ENCODE assay signal across 8 mouse cellular contexts in genomic region chr2:167061381-167062034, GRCm38 (mm10). TPM values are rescaled to one million over a fixed set of nuclear protein-coding genes. Genes with fewer than 3 reads are reported as not detected.
DNase-seq lines count a peak whose midpoint lies in the region; ATAC-seq and TF ChIP-seq lines count a peak whose summit lies in the region.

No protein-coding gene starts in this region.

- H3K27me3 ChIP-seq in kidney, embryonic 15.5 days = no peaks in the 10 kb centered on the region
- no peaks in the 10 kb centered on the region for H3K27me3 ChIP-seq in hindbrain, embryonic 13.5 days
- no peaks in the 10 kb centered on the region for H3K27me3 ChIP-seq in midbrain, embryonic 13.5 days

- DNase-seq in kidney, postnatal 4 days = no peak
- no peak for DNase-seq in layer of hippocampus, adult 8-10 months (ENCODE audit: low spot score in 2 of 2)
- no peak for DNase-seq in gastrocnemius, adult 8-10 months (ENCODE audit: low spot score in 2 of 2)
- DNase-seq in lung, postnatal 25 days (ENCODE audit: low spot score) = no peak

- H3K4me2 ChIP-seq in kidney, embryonic 15.5 days = peak overlapping the region; percentile 79
- H3K4me2 ChIP-seq in hindbrain, embryonic 13.5 days = peak overlapping the region; percentile 66
- H3K4me2 ChIP-seq in midbrain, embryonic 13.5 days (replicated peaks) = peak overlapping the region; percentile 85

- 12% methylated on average over 11 of the region's 11 CpGs for WGBS in kidney, embryonic 15.5 days
- 25% methylated on average over 11 of the region's 11 CpGs for WGBS in hindbrain, embryonic 13.5 days
- WGBS in midbrain, embryonic 13.5 days = 29% methylated on average over 11 of the region's 11 CpGs

- H3K4me3 ChIP-seq in kidney, embryonic 15.5 days (replicated peaks) = peak overlapping the region; percentile 79
- peak overlapping the region; percentile 89 for H3K4me3 ChIP-seq in cortical plate, adult 2 months (ENCODE audit: insufficient read depth, low read length)
- H3K4me3 ChIP-seq in hindbrain, embryonic 13.5 days = peak overlapping the region; percentile 85
- H3K4me3 ChIP-seq in midbrain, embryonic 13.5 days (replicated peaks) = peak overlapping the region; percentile 89

- peaks cover 41% of the 10 kb centered on the region for H3K36me3 ChIP-seq in kidney, embryonic 15.5 days
- H3K36me3 ChIP-seq in hindbrain, embryonic 13.5 days = peaks cover 46% of the 10 kb centered on the region
- H3K36me3 ChIP-seq in midbrain, embryonic 13.5 days = peaks cover 49% of the 10 kb centered on the region

- 0 out of 2 replicates have a peak, but pooled peaks have one; percentile 28 for TF ChIP-seq POLR2A in cortical plate, adult 2 months (IDR thresholded peaks at IDR 0.05; ENCODE audit: extremely low read depth, insufficient read depth, low read length)

- TF ChIP-seq CTCF in cortical plate, adult 2 months (IDR thresholded peaks at IDR 0.05; ENCODE audit: extremely low read depth, insufficient read depth, low read length) = no peak

- no peaks in the 10 kb centered on the region for H3K9me3 ChIP-seq in kidney, embryonic 15.5 days (replicated peaks)
- no peaks in the 10 kb centered on the region for H3K9me3 ChIP-seq in hindbrain, embryonic 13.5 days
- no peaks in the 10 kb centered on the region for H3K9me3 ChIP-seq in midbrain, embryonic 13.5 days

- ATAC-seq in kidney, embryonic 15.5 days (replicated peaks; ENCODE audit: low FRiP score) = no peak
- no peak for ATAC-seq in hindbrain, embryonic 13.5 days (ENCODE audit: low FRiP score)
- no peak for ATAC-seq in midbrain, embryonic 13.5 days

- H3K9ac ChIP-seq in kidney, embryonic 15.5 days = peak overlapping the region; percentile 91
- H3K9ac ChIP-seq in hindbrain, embryonic 13.5 days = peak overlapping the region; percentile 91
- peak overlapping the region; percentile 96 for H3K9ac ChIP-seq in midbrain, embryonic 13.5 days (replicated peaks)

- peak overlapping the region; percentile 88 for H3K27ac ChIP-seq in kidney, embryonic 15.5 days
- H3K27ac ChIP-seq in cortical plate, adult 2 months (ENCODE audit: insufficient read depth, low read length) = peak overlapping the region; percentile 73
- H3K27ac ChIP-seq in hindbrain, embryonic 13.5 days = no peak overlapping the region
- no peak overlapping the region for H3K27ac ChIP-seq in midbrain, embryonic 13.5 days

- H3K4me1 ChIP-seq in kidney, embryonic 15.5 days = peaks cover 57% of the 10 kb centered on the region
- peaks cover 7% of the 10 kb centered on the region for H3K4me1 ChIP-seq in cortical plate, adult 2 months (ENCODE audit: control insufficient read depth, insufficient read depth, low read length)
- peaks cover 43% of the 10 kb centered on the region for H3K4me1 ChIP-seq in hindbrain, embryonic 13.5 days (replicated peaks)
- peaks cover 43% of the 10 kb centered on the region for H3K4me1 ChIP-seq in midbrain, embryonic 13.5 days (replicated peaks)

RNA-seq across cellular contexts. Expression of gene Znfx1, which starts 1.3 kb away (rescaled TPM):
- polyA plus RNA-seq in kidney, embryonic 15.5 days (2015; fragmentation: Nextera tagmentation; extraction: Ambion mirVana) = 9.5 and 10.2 TPM in 2 replicates
- polyA plus RNA-seq in cortical plate, adult 2 months (2012; rRNA removed) = 35.1 and 37.1 TPM in 2 replicates
- 6.5 and 7.8 TPM in 2 replicates for polyA plus RNA-seq in hindbrain, embryonic 13.5 days (2015; fragmentation: Nextera tagmentation; extraction: Ambion mirVana)
- 6.0 and 7.8 TPM in 2 replicates for polyA plus RNA-seq in midbrain, embryonic 13.5 days (2015; fragmentation: Nextera tagmentation; extraction: Ambion mirVana)
- total RNA-seq in layer of hippocampus, adult 8-10 months (2022) = 10 to 100 TPM; 52.2 to 54.7 (median 52.5) TPM
- total RNA-seq in gastrocnemius, adult 8-10 months (2022) = 10 to 100 TPM; 26.7 to 32.5 (median 28.5) TPM

RNA-seq across cellular contexts. Expression of gene Ddx27, which starts 46.5 kb away (rescaled TPM):
- polyA plus RNA-seq in kidney, embryonic 15.5 days (2015; fragmentation: Nextera tagmentation; extraction: Ambion mirVana) = 57.7 and 59.4 TPM in 2 replicates
- polyA plus RNA-seq in cortical plate, adult 2 months (2012; rRNA removed) = 34.9 and 35.6 TPM in 2 replicates
- polyA plus RNA-seq in hindbrain, embryonic 13.5 days (2015; fragmentation: Nextera tagmentation; extraction: Ambion mirVana) = 37.3 and 38.0 TPM in 2 replicates
- 40.3 TPM in 2 replicates for polyA plus RNA-seq in midbrain, embryonic 13.5 days (2015; fragmentation: Nextera tagmentation; extraction: Ambion mirVana)
- 10 to 100 TPM; 30.4 to 34.8 (median 33.5) TPM for total RNA-seq in layer of hippocampus, adult 8-10 months (2022)
- 10 to 100 TPM in 2 of 4 experiments, 1 to 10 TPM in 2; 8.0 to 12.5 (median 9.8) TPM for total RNA-seq in gastrocnemius, adult 8-10 months (2022)

Comparison
In these comparisons a context has a peak if more than half of its experiments do, and no peak if none do; other contexts are left out.
1. H3K27ac ChIP-seq: peak in kidney, embryonic 15.5 days (single experiment) and cortical plate, adult 2 months (single experiment); none in hindbrain, embryonic 13.5 days (single experiment) and midbrain, embryonic 13.5 days (single experiment).
2. Peak in every context shown above with its lines, with median percentiles within 50 percentile points of each other: H3K4me2 ChIP-seq, H3K4me3 ChIP-seq and H3K9ac ChIP-seq.